Mouse (Mus musculus) T-cell, adult 2 months (primary cell): ENCODE data around the gene Il2rb.

ENCODE experiments used
- DNase-seq: peaks from one replicate; pipeline ENCODE4 v3.0.0; 2022; ENCODE audit warnings: low spot score

Il2rb gene

GRCm38 (mm10) chr15:78494968-78495406, at the start of gene Il2rb:
Gene Il2rb (minus strand): TSS chr15:78495271.
- peak; percentile 91 for DNase-seq

GRCm38 (mm10) chr15:78544561-78545001, 49.5 kb upstream of the Il2rb start, which contains the start of gene Sstr3:
Gene Sstr3 (minus strand): TSS chr15:78544685.
- DNase-seq = no peak

GRCm38 (mm10) chr15:78544041-78544440, 49.0 kb upstream of the Il2rb start:
- no peak for DNase-seq

GRCm38 (mm10) chr15:78542767-78543303, 47.8 kb upstream of the Il2rb start:
- no peak for DNase-seq

- DNase-seq = no peak
These were observed 47.2 kb upstream of the Il2rb start for GRCm38 (mm10) chr15:78542098-78542766.

- DNase-seq = no peak
These were observed 46.5 kb upstream of the Il2rb start for GRCm38 (mm10) chr15:78541606-78542005.

GRCm38 (mm10) chr15:78541036-78541435, 46.0 kb upstream of the Il2rb start:
- no peak for DNase-seq

GRCm38 (mm10) chr15:78535723-78536421, 40.8 kb upstream of the Il2rb start:
- no peak for DNase-seq

- DNase-seq = no peak
These were observed 38.3 kb upstream of the Il2rb start for GRCm38 (mm10) chr15:78533346-78533835.

GRCm38 (mm10) chr15:78532566-78533345, 37.7 kb upstream of the Il2rb start:
- no peak for DNase-seq

GRCm38 (mm10) chr15:78531901-78532469, 36.9 kb upstream of the Il2rb start:
- peak; percentile 96 for DNase-seq

GRCm38 (mm10) chr15:78531451-78531720, 36.3 kb upstream of the Il2rb start:
- no peak for DNase-seq

- no peak for DNase-seq
These were observed 35.8 kb upstream of the Il2rb start, which contains the start of gene C1qtnf6 for GRCm38 (mm10) chr15:78530671-78531450. Gene C1qtnf6 (minus strand): TSS chr15:78531416.

- no peak for DNase-seq
These were observed 35.1 kb upstream of the Il2rb start for GRCm38 (mm10) chr15:78530141-78530540.

- no peak for DNase-seq
These were observed 34.4 kb upstream of the Il2rb start for GRCm38 (mm10) chr15:78529428-78529990.

- DNase-seq = peak; percentile 51
These were observed 33.8 kb upstream of the Il2rb start for GRCm38 (mm10) chr15:78528726-78529411.

GRCm38 (mm10) chr15:78527973-78528372, 32.9 kb upstream of the Il2rb start:
- peak; percentile 79 for DNase-seq

GRCm38 (mm10) chr15:78524163-78524562, 29.1 kb upstream of the Il2rb start:
- no peak for DNase-seq

GRCm38 (mm10) chr15:78521892-78522291, 26.8 kb upstream of the Il2rb start:
- DNase-seq = no peak

- DNase-seq = no peak
These were observed 26.3 kb upstream of the Il2rb start for GRCm38 (mm10) chr15:78521331-78521730.
